Mouse (Mus musculus) heart, adult 2 months (tissue): ENCODE measurements around the gene Tomm6.

Experiments used
- CTCF ChIP-seq: fragments of 200-600 bp; IDR thresholded peaks from 2 replicates; pipeline ENCODE4 v1.8.1; 2022; ENCODE audit warnings: antibody characterized with exemption, mild to moderate bottlenecking, moderate library complexity
- EP300 ChIP-seq: fragments of 200-500 bp; IDR thresholded peaks from 2 replicates; pipeline ENCODE4 v1.6.1; 2011; ENCODE audit warnings: low read depth, low read length, control low read depth; ENCODE audit not compliant: insufficient read depth
- POLR2A ChIP-seq: fragments of 200-500 bp; IDR thresholded peaks from 2 replicates; pipeline ENCODE4 v1.6.1; 2011; ENCODE audit warnings: mild to moderate bottlenecking, low read depth, low read length, control low read depth; ENCODE audit not compliant: insufficient read depth

- no peak for TF ChIP-seq CTCF
- no peak for TF ChIP-seq POLR2A
- no peak for TF ChIP-seq EP300
These were observed 16.2 kb downstream of the Tomm6 start for GRCm38 (mm10) chr17:47671988-47672310.
